Mouse (Mus musculus) limb, embryonic 14.5 days (tissue): ENCODE data around the gene Ube3b. TPM values are rescaled to one million over a fixed set of nuclear protein-coding genes. Genes with fewer than 3 reads are reported as not detected.

Experiments used
- ATAC-seq: fragments of 200-750 bp; cut with Nextera tagmentation; 2 replicates; pipeline ENCODE4 v1.8.0; 2017; ENCODE audit warnings: low read depth, moderate number of reproducible peaks, moderate TSS enrichment; ENCODE audit not compliant: low FRiP score
- DNase-seq: peaks from one replicate; pipeline ENCODE4 v3.0.0-alpha.2; 2015; ENCODE audit warnings: low spot score
- H3K27ac ChIP-seq: fragments of 300-500 bp; sonication (generic); replicated peaks from 2 replicates; pipeline ENCODE4 v1.5.1; 2014; ENCODE audit warnings: low read depth, mild to moderate bottlenecking, low read length, moderate library complexity, mixed read lengths
- H3K27me3 ChIP-seq: fragments of 300-500 bp; sonication (generic); 2 replicates; pipeline ENCODE4 v1.6.1; 2014; ENCODE audit warnings: low read length, mixed read lengths; ENCODE audit not compliant: control insufficient read depth, insufficient read depth
- H3K36me3 ChIP-seq: fragments of 300-500 bp; sonication (generic); 2 replicates; pipeline ENCODE4 v1.6.1; 2014; ENCODE audit warnings: mild to moderate bottlenecking, low read length, moderate library complexity, mixed read lengths; ENCODE audit not compliant: control insufficient read depth, insufficient read depth
- H3K4me1 ChIP-seq: fragments of 300-500 bp; sonication (generic); 2 replicates; pipeline ENCODE4 v1.6.1; 2014; ENCODE audit warnings: antibody characterized with exemption, low read length, mixed read lengths; ENCODE audit not compliant: control insufficient read depth, insufficient read depth
- H3K4me2 ChIP-seq: fragments of 300-500 bp; sonication (generic); replicated peaks from 2 replicates; pipeline ENCODE4 v1.6.1; 2014; ENCODE audit warnings: low read depth, mild to moderate bottlenecking, low read length, moderate library complexity; ENCODE audit not compliant: severe bottlenecking
- H3K4me3 ChIP-seq: fragments of 300-500 bp; sonication (generic); replicated peaks from 2 replicates; pipeline ENCODE4 v1.5.1; 2014; ENCODE audit warnings: low read length
- H3K9ac ChIP-seq: fragments of 300-500 bp; sonication (generic); 2 replicates; pipeline ENCODE4 v1.6.1; 2014; ENCODE audit warnings: mild to moderate bottlenecking, low read depth, low read length, moderate library complexity; ENCODE audit not compliant: severe bottlenecking
- H3K9me3 ChIP-seq: fragments of 300-500 bp; sonication (generic); 2 replicates; pipeline ENCODE4 v1.6.1; 2016; ENCODE audit warnings: low read length; ENCODE audit not compliant: control insufficient read depth
- POLR2A ChIP-seq: fragments of 200-500 bp; IDR thresholded peaks from 2 replicates; pipeline ENCODE4 v1.8.0; 2012; ENCODE audit warnings: inconsistent platforms, mild to moderate bottlenecking, moderate library complexity, borderline replicate concordance; ENCODE audit not compliant: insufficient read depth, insufficient read length; ENCODE audit errors: extremely low read depth
- WGBS: fragments of 180-500 bp; shearing (Covaris S2); extraction: QIAGEN DNeasy Blood & Tissue Kit; methylation state at CpG from one replicate; pipeline ENCODE4 v1.1.7; 2014; 5-methylcytosine and 5-hydroxymethylcytosine counted together
- polyA plus RNA-seq, 2 experiments: library from polyadenylated mRNA; depleted of rRNA in 1 of 2; stranded (reverse) in 1 of 2; unstranded in 1 of 2; fragments of >200 nt; fragmentation: Nextera tagmentation in 1 of 2; extraction: Ambion mirVana in 1 of 2; gene quantifications; 2 replicates each; pipeline versions ENCODE4 v1.2.1 to v1.2.3; 2012 to 2014

Ube3b gene
- polyA plus RNA-seq, 2 experiments, result 51.2 to 57.6 TPM

GRCm38 (mm10) chr5:114374409-114375213 lies 5.8 kb upstream of the Ube3b start:
- no peak for ATAC-seq

GRCm38 (mm10) chr5:114378177-114378920 lies 2.1 kb upstream of the Ube3b start:
- H3K27ac ChIP-seq, result no peak overlapping the region
- H3K27me3 ChIP-seq, result no peaks in the 10 kb centered on the region
- peaks cover 34% of the 10 kb centered on the region for H3K36me3 ChIP-seq
- peak overlapping the region; percentile 89 for H3K4me2 ChIP-seq
- TF ChIP-seq POLR2A, result no peak
- no peaks in the 10 kb centered on the region for H3K9me3 ChIP-seq
- ATAC-seq (no peak), DNase-seq (no peak)
- peak overlapping the region; percentile 89 for H3K4me3 ChIP-seq
- peaks cover 26% of the 10 kb centered on the region for H3K4me1 ChIP-seq
- no peak overlapping the region for H3K9ac ChIP-seq
- WGBS, result 57% methylated on average over 10 of the region's 10 CpGs

More at GRCm38 (mm10) chr5:114374409-114375213, 5.8 kb upstream of the Ube3b start:
- Histone ChIP-seq H3K36me3 (peaks cover 61% of the 10 kb centered on the region), H3K4me1 (peaks cover 53% of the 10 kb centered on the region), H3K27ac (no peak overlapping the region), H3K4me2 (no peak overlapping the region), H3K4me3 (no peak overlapping the region), H3K27me3 (no peaks in the 10 kb centered on the region), H3K9ac (no peak overlapping the region), H3K9me3 (no peaks in the 10 kb centered on the region)
- no peak for DNase-seq
- WGBS, result 89% methylated on average over 23 of the region's 23 CpGs
- TF ChIP-seq POLR2A, result no peak

- no peak for TF ChIP-seq POLR2A
- 60% methylated on average over 6 of the region's 6 CpGs for WGBS
- Histone ChIP-seq H3K4me1 (peaks cover 26% of the 10 kb centered on the region), H3K9me3 (no peaks in the 10 kb centered on the region), H3K4me2 (peak overlapping the region; percentile 89), H3K4me3 (peak overlapping the region; percentile 89), H3K36me3 (peaks cover 30% of the 10 kb centered on the region), H3K9ac (peak overlapping the region; percentile 95), H3K27me3 (no peaks in the 10 kb centered on the region), H3K27ac (0 out of 2 replicates have a peak overlapping the region, but pooled peaks have one; percentile 10)
- ATAC-seq (no peak), DNase-seq (no peak)
Measured at GRCm38 (mm10) chr5:114378936-114379335, 1.5 kb upstream of the Ube3b start.

- peaks cover 29% of the 10 kb centered on the region for H3K36me3 ChIP-seq
- H3K4me1 ChIP-seq, result peaks cover 26% of the 10 kb centered on the region
- 1% methylated on average over 20 of the region's 20 CpGs for WGBS
- no peak for TF ChIP-seq POLR2A
- H3K4me2 ChIP-seq, result peak overlapping the region; percentile 89
- peak overlapping the region; percentile 95 for H3K9ac ChIP-seq
- no peaks in the 10 kb centered on the region for H3K27me3 ChIP-seq
- ATAC-seq, result peak; percentile 20; the same call in 1 of the 2 replicates
- H3K27ac ChIP-seq, result peak overlapping the region; percentile 77
- no peak for DNase-seq
- peak overlapping the region; percentile 89 for H3K4me3 ChIP-seq
- H3K9me3 ChIP-seq, result no peaks in the 10 kb centered on the region
Measured at GRCm38 (mm10) chr5:114379763-114380162, 644 bp upstream of the Ube3b start.

- ATAC-seq, result no peak
- Histone ChIP-seq H3K9ac (peak overlapping the region; percentile 95), H3K27ac (peak overlapping the region; percentile 77), H3K9me3 (no peaks in the 10 kb centered on the region), H3K36me3 (peaks cover 27% of the 10 kb centered on the region), H3K4me1 (peaks cover 26% of the 10 kb centered on the region), H3K4me3 (peak overlapping the region; percentile 89), H3K27me3 (no peaks in the 10 kb centered on the region), H3K4me2 (peak overlapping the region; percentile 89)
- no peak for DNase-seq
- no peak for TF ChIP-seq POLR2A
- WGBS, result under 1% methylated on average over 15 of the region's 18 CpGs
Measured at GRCm38 (mm10) chr5:114381013-114381351, 575 bp downstream of the Ube3b start.
